Mouse (Mus musculus): Measurements from ENCODE around the gene Cd7. TPM values are rescaled to one million over a fixed set of nuclear protein-coding genes. Genes with fewer than 3 reads are reported as not detected.

The Cd7 gene
- total and polyA plus RNA-seq, 3 experiments, result 0.33 to 0.58 TPM; not detected in 1

- no peak for TF ChIP-seq EP300 (IDR thresholded peaks at IDR 0.05; ENCODE audit: low read depth in 1 of 2, low read length in 2 of 2)
- no peak for TF ChIP-seq NELFE (IDR thresholded peaks at IDR 0.05; ENCODE audit: low read depth, low read length)
- TF ChIP-seq SMC3 (IDR thresholded peaks at IDR 0.05; ENCODE audit: low read depth, low read length), result no peak
- no peak for TF ChIP-seq MYC (IDR thresholded peaks at IDR 0.05; ENCODE audit: low read depth, low read length)
- TF ChIP-seq E2F4 (IDR thresholded peaks at IDR 0.05; ENCODE audit: borderline replicate concordance, low read depth, low read length), result no peak
- no peak for TF ChIP-seq MEF2A (IDR thresholded peaks at IDR 0.05; ENCODE audit: extremely low read depth, insufficient replicate concordance, low read depth, low read length, poor library complexity, severe bottlenecking)
- no peak for TF ChIP-seq ZNF384 (IDR thresholded peaks at IDR 0.05; ENCODE audit: low read depth, low read length)
- no peak for TF ChIP-seq ZKSCAN1 (IDR thresholded peaks at IDR 0.05; ENCODE audit: low read depth, low read length)
- TF ChIP-seq CTCF (IDR thresholded peaks at IDR 0.05 in 2 of 3, conservative IDR thresholded peaks at IDR 0.05 in 1 of 3; ENCODE audit: control insufficient read depth in 1 of 3, insufficient read depth in 1 of 3, low read depth in 2 of 3, low read length in 3 of 3, poor library complexity in 1 of 3, severe bottlenecking in 1 of 3), result no peak
- H3K4me3 ChIP-seq (ENCODE audit: control insufficient read depth in 1 of 2, insufficient read depth in 1 of 2, low read depth in 2 of 2, low read length in 2 of 2), result no peak overlapping the region
- H3K27me3 ChIP-seq (ENCODE audit: control insufficient read depth in 1 of 2, insufficient read depth in 2 of 2, low read length in 2 of 2), result no peaks in the 10 kb centered on the region
- no peaks in the 10 kb centered on the region for H3K9me3 ChIP-seq (replicated peaks; ENCODE audit: insufficient read depth, low read length)
- H3K9ac ChIP-seq (ENCODE audit: control insufficient read depth, low read depth, low read length, poor library complexity, severe bottlenecking), result no peak overlapping the region
- no peaks in the 10 kb centered on the region; a peak in 1 of 4 replicates for H3K36me3 ChIP-seq (ENCODE audit: control insufficient read depth in 1 of 2, insufficient read depth in 2 of 2, low read length in 2 of 2)
- peaks cover 0 to 9% of the 10 kb centered on the region in 2 experiments; a peak in 2 of 4 replicates for H3K4me1 ChIP-seq (ENCODE audit: control insufficient read depth in 1 of 2, insufficient read depth in 2 of 2, low read length in 2 of 2)
- no peaks in the 10 kb centered on the region for H3K79me2 ChIP-seq (ENCODE audit: control insufficient read depth, insufficient read depth, low read length, poor library complexity)
- H3K27ac ChIP-seq (ENCODE audit: control insufficient read depth, low read depth, low read length), result no peak overlapping the region
- no peak for DNase-seq (ENCODE audit: low read depth, low spot score)
Observed at GRCm38 (mm10) chr11:121019501-121019900, 19.7 kb downstream of the Cd7 start.

- Histone ChIP-seq H3K4me3 (ENCODE audit: control insufficient read depth in 1 of 2, insufficient read depth in 1 of 2, low read depth in 2 of 2, low read length in 2 of 2) (no peak overlapping the region), H3K27ac (ENCODE audit: control insufficient read depth, low read depth, low read length) (no peak overlapping the region), H3K4me1 (ENCODE audit: control insufficient read depth in 1 of 2, insufficient read depth in 2 of 2, low read length in 2 of 2) (peaks cover 0 to 3% of the 10 kb centered on the region in 2 experiments; a peak in 1 of 4 replicates), H3K79me2 (ENCODE audit: control insufficient read depth, insufficient read depth, low read length, poor library complexity) (no peaks in the 10 kb centered on the region), H3K27me3 (ENCODE audit: control insufficient read depth in 1 of 2, insufficient read depth in 2 of 2, low read length in 2 of 2) (no peaks in the 10 kb centered on the region), H3K36me3 (ENCODE audit: control insufficient read depth in 1 of 2, insufficient read depth in 2 of 2, low read length in 2 of 2) (no peaks in the 10 kb centered on the region), H3K9ac (ENCODE audit: control insufficient read depth, low read depth, low read length, poor library complexity, severe bottlenecking) (no peak overlapping the region), H3K9me3 (replicated peaks; ENCODE audit: insufficient read depth, low read length) (no peaks in the 10 kb centered on the region)
- TF ChIP-seq SMC3 (IDR thresholded peaks at IDR 0.05; ENCODE audit: low read depth, low read length) (peak; percentile 99), NELFE (IDR thresholded peaks at IDR 0.05; ENCODE audit: low read depth, low read length) (no peak), NRF1 (IDR thresholded peaks at IDR 0.05; ENCODE audit: insufficient read depth, low read depth, low read length, poor library complexity, severe bottlenecking) (no peak), E2F4 (IDR thresholded peaks at IDR 0.05; ENCODE audit: borderline replicate concordance, low read depth, low read length) (no peak), HCFC1 (IDR thresholded peaks at IDR 0.05; ENCODE audit: low read depth, low read length) (no peak), MAZ (IDR thresholded peaks at IDR 0.05; ENCODE audit: low read depth, low read length) (no peak), TCF12 (IDR thresholded peaks at IDR 0.05; ENCODE audit: low read depth, low read length) (no peak), JUND (IDR thresholded peaks at IDR 0.05; ENCODE audit: low read depth, low read length) (no peak), MAFK (IDR thresholded peaks at IDR 0.05; ENCODE audit: borderline replicate concordance, low read depth, low read length) (no peak), USF2 (IDR thresholded peaks at IDR 0.05; ENCODE audit: borderline replicate concordance in 1 of 2, insufficient read depth in 1 of 2, low read depth in 1 of 2, low read length in 2 of 2) (no peak), POLR2AphosphoS5 (IDR thresholded peaks at IDR 0.05; ENCODE audit: borderline replicate concordance, low read depth, low read length) (no peak), BHLHE40 (IDR thresholded peaks at IDR 0.05; ENCODE audit: borderline replicate concordance, low read depth, low read length) (no peak), UBTF (IDR thresholded peaks at IDR 0.05; ENCODE audit: borderline replicate concordance, insufficient read depth, low read depth, low read length) (no peak), SIN3A (IDR thresholded peaks at IDR 0.05; ENCODE audit: low read length) (no peak), CTCF (IDR thresholded peaks at IDR 0.05 in 2 of 3, conservative IDR thresholded peaks at IDR 0.05 in 1 of 3; ENCODE audit: control insufficient read depth in 1 of 3, insufficient read depth in 1 of 3, low read depth in 2 of 3, low read length in 3 of 3, poor library complexity in 1 of 3, severe bottlenecking in 1 of 3) (peak; percentile 85 to 96 (median 95)), RAD21 (IDR thresholded peaks at IDR 0.05; ENCODE audit: low read depth, low read length) (peak; percentile 81), ZC3H11A (IDR thresholded peaks at IDR 0.05; ENCODE audit: low read depth, low read length) (peak; percentile 86), KAT2A (conservative IDR thresholded peaks at IDR 0.05; ENCODE audit: low read depth, low read length) (no peak), MYC (IDR thresholded peaks at IDR 0.05; ENCODE audit: low read depth, low read length) (0 out of 2 replicates have a peak, but pooled peaks have one; percentile 26), MYB (IDR thresholded peaks at IDR 0.05; ENCODE audit: low read depth, low read length) (no peak)
- peak; percentile 82 for DNase-seq (ENCODE audit: low read depth, low spot score)
Observed at GRCm38 (mm10) chr11:121017703-121018102, 21.5 kb downstream of the Cd7 start.

Data from MEL (cell line).